Comparison of ENCODE assay signal across 16 mouse cellular contexts in the genomic region with DNA sequence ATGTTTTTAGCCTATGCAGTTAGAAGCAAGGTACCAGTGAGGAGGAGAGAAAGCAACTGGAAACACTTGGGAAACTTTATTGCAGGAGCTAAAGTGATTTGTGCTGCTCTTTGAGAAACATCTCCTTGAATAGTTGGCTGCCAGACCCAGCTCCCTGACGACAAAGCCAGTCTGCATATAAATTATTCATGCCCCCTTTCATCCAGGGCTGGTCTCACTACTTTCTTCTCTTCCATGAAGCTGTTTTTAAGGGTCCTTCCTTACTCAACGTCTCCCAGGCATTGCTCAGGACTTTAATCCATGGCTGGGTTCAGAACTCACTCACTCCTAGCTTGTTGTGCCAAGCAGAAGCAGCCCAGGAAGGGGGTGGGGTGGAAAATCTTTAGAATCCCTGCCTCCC. TPM values are rescaled to one million over a fixed set of nuclear protein-coding genes. Genes with fewer than 3 reads are reported as not detected.
A peak's percentile ranks its signal among the peaks of the same experiment; 100 is the strongest.
DNase-seq lines count a peak whose midpoint lies in the region; ATAC-seq and TF ChIP-seq lines count a peak whose summit lies in the region.
"Had no signal": no experiment of that assay in that cellular context is flagged by ENCODE, and none has a peak within 500 bp of the region (broad histone marks: within the 10 kb centered on the region; RNA-seq: fewer than 3 reads in every experiment).

No protein-coding gene starts in this region.

- no peak overlapping the region for H3K4me2 ChIP-seq in forebrain, postnatal 0 days (ENCODE audit: low read depth)
- H3K4me2 ChIP-seq in midbrain, embryonic 11.5 days, result no peak overlapping the region
- no peak overlapping the region for H3K4me2 ChIP-seq in neural tube, embryonic 14.5 days (ENCODE audit: low read depth, low read length)
- H3K4me2 ChIP-seq: embryonic facial prominence, embryonic 15.5 days; liver, embryonic 12.5 days; lung, embryonic 15.5 days had no signal

- H3K4me3 ChIP-seq in layer of hippocampus, adult 2 months, result no peak overlapping the region
- no peak overlapping the region for H3K4me3 ChIP-seq in forebrain, postnatal 0 days (ENCODE audit: low read depth, low read length)
- H3K4me3 ChIP-seq in midbrain, embryonic 11.5 days (ENCODE audit: low read depth, low read length), result no peak overlapping the region
- H3K4me3 ChIP-seq in neural tube, embryonic 14.5 days (ENCODE audit: low read depth, low read length), result no peak overlapping the region
- H3K4me3 ChIP-seq: embryonic facial prominence, embryonic 15.5 days; limb, embryonic 10.5 days; liver, embryonic 12.5 days; lung, embryonic 15.5 days had no signal

- no peak overlapping the region for H3K9ac ChIP-seq in forebrain, postnatal 0 days
- peak overlapping the region; percentile 39; the same call in 1 of the 2 replicates for H3K9ac ChIP-seq in midbrain, embryonic 11.5 days (ENCODE audit: low read length)
- H3K9ac ChIP-seq in neural tube, embryonic 14.5 days (replicated peaks; ENCODE audit: low read depth, low read length), result no peak overlapping the region
- H3K9ac ChIP-seq: embryonic facial prominence, embryonic 15.5 days; liver, embryonic 12.5 days; lung, embryonic 15.5 days had no signal

- WGBS in forebrain, postnatal 0 days, result 7% methylated on average over 2 of the region's 2 CpGs
- WGBS in midbrain, embryonic 11.5 days, result 4% methylated on average over 2 of the region's 2 CpGs
- WGBS in neural tube, embryonic 14.5 days, result 3% methylated on average over 2 of the region's 2 CpGs

- no peaks in the 10 kb centered on the region for H3K4me1 ChIP-seq in forebrain, postnatal 0 days (ENCODE audit: insufficient read depth)
- H3K4me1 ChIP-seq in midbrain, embryonic 11.5 days (ENCODE audit: control insufficient read depth, insufficient read depth, low read length), result peaks cover 8% of the 10 kb centered on the region
- no peaks in the 10 kb centered on the region for H3K4me1 ChIP-seq in neural tube, embryonic 14.5 days (ENCODE audit: control insufficient read depth, insufficient read depth, low read length)
- H3K4me1 ChIP-seq: liver, embryonic 12.5 days; lung, embryonic 15.5 days had no signal

- no peaks in the 10 kb centered on the region for H3K27me3 ChIP-seq in forebrain, postnatal 0 days (ENCODE audit: insufficient read depth, low read length)
- no peaks in the 10 kb centered on the region for H3K27me3 ChIP-seq in midbrain, embryonic 11.5 days (ENCODE audit: control insufficient read depth, insufficient read depth, low read length)
- no peaks in the 10 kb centered on the region for H3K27me3 ChIP-seq in neural tube, embryonic 14.5 days (ENCODE audit: control insufficient read depth, insufficient read depth, low read length)
- H3K27me3 ChIP-seq: embryonic facial prominence, embryonic 15.5 days; liver, embryonic 12.5 days; lung, embryonic 15.5 days had no signal

- no peak for DNase-seq in layer of hippocampus, adult 2 months (ENCODE audit: low spot score in 2 of 2)
- DNase-seq in layer of hippocampus, adult 8-10 months (ENCODE audit: low spot score in 2 of 2), result no peak
- DNase-seq in forebrain, postnatal 0 days, result no peak
- DNase-seq in midbrain, embryonic 11.5 days (ENCODE audit: low spot score, missing footprints), result peak; percentile 88
- DNase-seq in right cerebral cortex, postnatal 36 days (ENCODE audit: low spot score in 2 of 2), result no peak
- no peak for DNase-seq in gastrocnemius, postnatal 36 days
- DNase-seq: cerebellum, adult 11 months; cerebellum, postnatal 25 days; heart, adult 18-20 months; kidney, postnatal 10 days had no signal

- peak overlapping the region; percentile 46; the same call in 1 of the 2 replicates for H3K27ac ChIP-seq in layer of hippocampus, adult 2 months
- no peak overlapping the region for H3K27ac ChIP-seq in forebrain, postnatal 0 days (ENCODE audit: low read depth, low read length)
- H3K27ac ChIP-seq in midbrain, embryonic 11.5 days (ENCODE audit: low read depth, low read length), result peak overlapping the region; percentile 55; the same call in 1 of the 2 replicates
- peak overlapping the region; percentile 48 for H3K27ac ChIP-seq in neural tube, embryonic 14.5 days (ENCODE audit: low read depth, low read length)
- H3K27ac ChIP-seq: embryonic facial prominence, embryonic 15.5 days; limb, embryonic 10.5 days; liver, embryonic 12.5 days; lung, embryonic 15.5 days had no signal

- H3K9me3 ChIP-seq in forebrain, postnatal 0 days (ENCODE audit: low read length), result no peaks in the 10 kb centered on the region
- no peaks in the 10 kb centered on the region for H3K9me3 ChIP-seq in midbrain, embryonic 11.5 days (ENCODE audit: control insufficient read depth, low read length)
- no peaks in the 10 kb centered on the region for H3K9me3 ChIP-seq in neural tube, embryonic 14.5 days (ENCODE audit: control insufficient read depth, low read length)
- H3K9me3 ChIP-seq: embryonic facial prominence, embryonic 15.5 days; limb, embryonic 10.5 days; liver, embryonic 12.5 days; lung, embryonic 15.5 days had no signal

- TF ChIP-seq CTCF in layer of hippocampus, adult 2 months (conservative IDR thresholded peaks at IDR 0.05), result no peak
- TF ChIP-seq CTCF in forebrain, postnatal 0 days (IDR thresholded peaks at IDR 0.05; ENCODE audit: low read depth), result no peak

- H3K36me3 ChIP-seq in forebrain, postnatal 0 days (ENCODE audit: insufficient read depth), result no peaks in the 10 kb centered on the region
- H3K36me3 ChIP-seq in midbrain, embryonic 11.5 days (ENCODE audit: control insufficient read depth, insufficient read depth, low read length), result no peaks in the 10 kb centered on the region
- no peaks in the 10 kb centered on the region for H3K36me3 ChIP-seq in neural tube, embryonic 14.5 days (ENCODE audit: control insufficient read depth, insufficient read depth, low read length)
- H3K36me3 ChIP-seq: embryonic facial prominence, embryonic 15.5 days; limb, embryonic 10.5 days; liver, embryonic 12.5 days; lung, embryonic 15.5 days had no signal

- peak; percentile 32; the same call in 1 of the 2 replicates for ATAC-seq in forebrain, postnatal 0 days
- ATAC-seq in midbrain, embryonic 11.5 days (ENCODE audit: low FRiP score), result peak; percentile 82
- ATAC-seq in neural tube, embryonic 14.5 days (ENCODE audit: low read depth), result peak; percentile 72
- no peak for ATAC-seq in cerebellum, adult (ENCODE audit: insufficient number of reproducible peaks, low FRiP score, low TSS enrichment)
- ATAC-seq: liver, embryonic 12.5 days had no signal

- intact Hi-C loops in gastrocnemius, postnatal 36 days (cut with DNase I), result no loop called here

RNA-seq across cellular contexts. Expression of a gene that starts 32.0 kb away (rescaled TPM):
- 1 to 10 TPM; 6.9 to 8.1 TPM for total RNA-seq in layer of hippocampus, adult 2 months (2021)
- 1 to 10 TPM; 6.1 to 6.5 (median 6.4) TPM for total RNA-seq in layer of hippocampus, adult 8-10 months (2022)
- 12.0 and 14.5 TPM in 2 replicates for total RNA-seq in forebrain, postnatal 0 days (2014; rRNA removed)
- 24.7 and 32.7 TPM in 2 replicates for polyA plus RNA-seq in forebrain, postnatal 0 days (2015; fragmentation: Nextera tagmentation; extraction: Ambion mirVana)
- polyA plus RNA-seq in midbrain, embryonic 11.5 days (2014; fragmentation: Nextera tagmentation; extraction: Ambion mirVana), result 19.3 and 20.4 TPM in 2 replicates
- 23.7 and 24.9 TPM in 2 replicates for polyA plus RNA-seq in neural tube, embryonic 14.5 days (2014; fragmentation: Nextera tagmentation; extraction: Ambion mirVana)
- 1 to 10 TPM; 1.7 to 2.1 TPM for total RNA-seq in gastrocnemius, postnatal 36 days (2021)
